ENCODE assay signal across 7 mouse cellular contexts in the genomic region with DNA sequence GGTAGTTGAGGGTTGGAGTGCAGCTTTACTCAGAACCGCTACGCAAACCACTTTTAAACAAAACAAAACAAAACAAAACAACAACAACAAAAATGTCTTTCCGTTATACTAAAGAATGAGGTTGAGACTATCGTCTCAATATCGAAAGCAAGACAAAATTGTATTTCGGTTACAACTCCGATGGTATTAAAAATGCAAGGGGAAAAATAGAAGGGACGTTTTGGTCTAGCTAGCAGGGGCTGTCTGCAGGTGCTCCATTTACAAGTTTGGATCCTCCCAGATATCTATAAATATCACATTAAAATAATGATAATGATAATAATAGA. TPM values are rescaled to one million over a fixed set of nuclear protein-coding genes. Genes with fewer than 3 reads are reported as not detected.
DNase-seq lines count a peak whose midpoint lies in the region; ATAC-seq and TF ChIP-seq lines count a peak whose summit lies in the region.

A gene (minus strand): TSS at position 27 of the 326 bp plus-strand sequence.

- peak within 1 kb of the TSS; percentile 83 for H3K4me3 ChIP-seq in spleen, adult 2 months (ENCODE audit: extremely low read depth, insufficient read depth, insufficient read length)
- peak within 1 kb of the TSS; percentile 59 for H3K4me3 ChIP-seq in embryonic facial prominence, embryonic 14.5 days (ENCODE audit: low read depth, low read length)
- peak within 1 kb of the TSS; percentile 61 for H3K4me3 ChIP-seq in intestine, embryonic 15.5 days (replicated peaks)
- peak within 1 kb of the TSS; percentile 47 for H3K4me3 ChIP-seq in neural tube, embryonic 12.5 days

- H3K9ac ChIP-seq in embryonic facial prominence, embryonic 14.5 days (ENCODE audit: low read depth, low read length), result peak within 1 kb of the TSS; percentile 77
- peak within 1 kb of the TSS; percentile 76 for H3K9ac ChIP-seq in intestine, embryonic 15.5 days
- peak within 1 kb of the TSS; percentile 67 for H3K9ac ChIP-seq in neural tube, embryonic 12.5 days

- WGBS in spleen, adult 2 months, result under 1% methylated on average over 8 of the region's 8 CpGs
- WGBS in embryonic facial prominence, embryonic 14.5 days, result 23% methylated on average over 8 of the region's 8 CpGs
- 20% methylated on average over 8 of the region's 8 CpGs for WGBS in intestine, embryonic 15.5 days
- WGBS in neural tube, embryonic 12.5 days, result 39% methylated on average over 8 of the region's 8 CpGs

- peaks cover 10% of the 10 kb centered on the region; the same call in 1 of the 2 replicates for H3K4me1 ChIP-seq in spleen, adult 2 months (ENCODE audit: control insufficient read depth, insufficient read depth, insufficient read length)
- H3K4me1 ChIP-seq in embryonic facial prominence, embryonic 14.5 days (ENCODE audit: control insufficient read depth, insufficient read depth, low read length), result peaks cover 4% of the 10 kb centered on the region; the same call in 1 of the 2 replicates
- H3K4me1 ChIP-seq in intestine, embryonic 15.5 days (replicated peaks), result no peaks in the 10 kb centered on the region
- no peaks in the 10 kb centered on the region for H3K4me1 ChIP-seq in neural tube, embryonic 12.5 days

- H3K9me3 ChIP-seq in embryonic facial prominence, embryonic 14.5 days (ENCODE audit: control insufficient read depth, low read length), result no peaks in the 10 kb centered on the region
- H3K9me3 ChIP-seq in intestine, embryonic 15.5 days, result no peaks in the 10 kb centered on the region
- H3K9me3 ChIP-seq in neural tube, embryonic 12.5 days, result no peaks in the 10 kb centered on the region

- H3K27me3 ChIP-seq in spleen, adult 2 months (ENCODE audit: control insufficient read depth, insufficient read depth, low read length), result no peaks in the 10 kb centered on the region
- no peaks in the 10 kb centered on the region for H3K27me3 ChIP-seq in embryonic facial prominence, embryonic 14.5 days (replicated peaks; ENCODE audit: control insufficient read depth, insufficient read depth, low read length)
- no peaks in the 10 kb centered on the region for H3K27me3 ChIP-seq in intestine, embryonic 15.5 days (replicated peaks)
- no peaks in the 10 kb centered on the region for H3K27me3 ChIP-seq in neural tube, embryonic 12.5 days (replicated peaks)

- TF ChIP-seq POLR2A in spleen, adult 2 months (IDR thresholded peaks at IDR 0.05; ENCODE audit: low read depth, low read length), result no peak

- DNase-seq in spleen, adult 2 months (ENCODE audit: low read depth in 1 of 2, low spot score in 2 of 2), result no peak
- DNase-seq in spleen, postnatal 4 days (ENCODE audit: low spot score in 2 of 2), result no peak
- DNase-seq in embryonic facial prominence, embryonic 14.5 days (ENCODE audit: low spot score), result no peak
- no peak for DNase-seq in kidney, postnatal 10 days
- no peak for DNase-seq in retina, postnatal 1 day

- H3K36me3 ChIP-seq in spleen, adult 2 months (ENCODE audit: control insufficient read depth, insufficient read depth, low read length), result no peaks in the 10 kb centered on the region
- H3K36me3 ChIP-seq in embryonic facial prominence, embryonic 14.5 days (ENCODE audit: control insufficient read depth, insufficient read depth, low read length), result no peaks in the 10 kb centered on the region
- no peaks in the 10 kb centered on the region for H3K36me3 ChIP-seq in intestine, embryonic 15.5 days
- no peaks in the 10 kb centered on the region for H3K36me3 ChIP-seq in neural tube, embryonic 12.5 days

- peak within 1 kb of the TSS; percentile 90 for H3K27ac ChIP-seq in spleen, adult 2 months (ENCODE audit: insufficient read depth, low read length)
- peak within 1 kb of the TSS; percentile 94 for H3K27ac ChIP-seq in embryonic facial prominence, embryonic 14.5 days (replicated peaks; ENCODE audit: low read depth, low read length)
- peak within 1 kb of the TSS; percentile 91 for H3K27ac ChIP-seq in intestine, embryonic 15.5 days
- H3K27ac ChIP-seq in neural tube, embryonic 12.5 days, result no peak within 1 kb of the TSS

- peak within 1 kb of the TSS; percentile 64 for H3K4me2 ChIP-seq in embryonic facial prominence, embryonic 14.5 days (ENCODE audit: low read depth, low read length)
- H3K4me2 ChIP-seq in intestine, embryonic 15.5 days (replicated peaks), result peak within 1 kb of the TSS; percentile 64
- H3K4me2 ChIP-seq in neural tube, embryonic 12.5 days (replicated peaks), result peak within 1 kb of the TSS; percentile 60

- no peak for TF ChIP-seq CTCF in spleen, adult 2 months (IDR thresholded peaks at IDR 0.05; ENCODE audit: extremely low read depth, insufficient read depth, insufficient read length, insufficient replicate concordance)

- no peak for ATAC-seq in embryonic facial prominence, embryonic 14.5 days (ENCODE audit: low read depth)
- no peak for ATAC-seq in intestine, embryonic 15.5 days
- no peak for ATAC-seq in neural tube, embryonic 12.5 days (ENCODE audit: low FRiP score, low read depth)

RNA-seq across cellular contexts. Expression of the gene that starts here (rescaled TPM):
- polyA plus RNA-seq in spleen, adult 2 months (2012; rRNA removed), result 35.1 and 45.6 TPM in 2 replicates
- polyA plus RNA-seq in embryonic facial prominence, embryonic 14.5 days (2014; fragmentation: Nextera tagmentation; extraction: Ambion mirVana), result 26.6 and 27.4 TPM in 2 replicates
- 34.7 and 36.5 TPM in 2 replicates for polyA plus RNA-seq in intestine, embryonic 15.5 days (2015; fragmentation: Nextera tagmentation; extraction: Ambion mirVana)
- polyA plus RNA-seq in neural tube, embryonic 12.5 days (2016; fragmentation: Nextera tagmentation; extraction: Ambion mirVana), result 71.2 and 72.4 TPM in 2 replicates
